Mouse (Mus musculus) thymus, postnatal 0 days (tissue): ENCODE measurements around the gene Zbtb7b. TPM values are rescaled to one million over a fixed set of nuclear protein-coding genes. Genes with fewer than 3 reads are reported as not detected.

ENCODE experiments used
- DNase-seq: peaks from one replicate; pipeline ENCODE4 v3.0.0-alpha.2; 2015; ENCODE audit warnings: low spot score
- polyA plus RNA-seq: library from polyadenylated mRNA; unstranded; fragments of >200 nt; fragmentation: Nextera tagmentation; extraction: Ambion mirVana; gene quantifications from 2 replicates; pipeline ENCODE4 v1.2.1, GENCODE M21; 2015

Zbtb7b gene
- polyA plus RNA-seq, 1 experiment from 2014 or later: 4.1 TPM

- no peak for DNase-seq
These were observed 20.9 kb downstream of the Zbtb7b start for GRCm38 (mm10) chr3:89373581-89374231.

GRCm38 (mm10) chr3:89367338-89367737, 27.2 kb downstream of the Zbtb7b start:
- no peak for DNase-seq

GRCm38 (mm10) chr3:89365486-89366414, 28.8 kb downstream of the Zbtb7b start:
- DNase-seq: no peak

GRCm38 (mm10) chr3:89365153-89365485, 29.5 kb downstream of the Zbtb7b start, which contains the start of gene Dcst1:
Gene Dcst1, minus strand, starts transcription at chr3:89365253.
- DNase-seq: no peak

GRCm38 (mm10) chr3:89364631-89365030, 29.9 kb downstream of the Zbtb7b start:
- DNase-seq: no peak

GRCm38 (mm10) chr3:89361675-89362074, 32.9 kb downstream of the Zbtb7b start, which contains the start of gene Dcst2:
Gene Dcst2, plus strand, starts transcription at chr3:89361975.
- DNase-seq: no peak

- DNase-seq: no peak
These were observed 34.3 kb downstream of the Zbtb7b start for GRCm38 (mm10) chr3:89360237-89360636.

GRCm38 (mm10) chr3:89359630-89360029, 34.9 kb downstream of the Zbtb7b start:
- no peak for DNase-seq

GRCm38 (mm10) chr3:89356029-89356428, 38.5 kb downstream of the Zbtb7b start:
- DNase-seq: no peak

- DNase-seq: no peak
These were observed 39.1 kb downstream of the Zbtb7b start for GRCm38 (mm10) chr3:89355512-89355902.

GRCm38 (mm10) chr3:89354816-89355511, 39.6 kb downstream of the Zbtb7b start:
- peak; percentile 80 for DNase-seq

- no peak for DNase-seq
These were observed 43.3 kb downstream of the Zbtb7b start for GRCm38 (mm10) chr3:89351271-89351670.

GRCm38 (mm10) chr3:89349869-89350501, 44.6 kb downstream of the Zbtb7b start, which contains the start of gene Adam15:
Gene Adam15, minus strand, starts transcription at chr3:89349996.
- DNase-seq: peak; percentile 80

GRCm38 (mm10) chr3:89348911-89349868, 45.4 kb downstream of the Zbtb7b start:
- no peak for DNase-seq

- no peak for DNase-seq
These were observed 46.7 kb downstream of the Zbtb7b start for GRCm38 (mm10) chr3:89347916-89348315.

- DNase-seq: no peak
These were observed 47.6 kb downstream of the Zbtb7b start for GRCm38 (mm10) chr3:89346815-89347540.

- DNase-seq: no peak
These were observed 51.3 kb downstream of the Zbtb7b start for GRCm38 (mm10) chr3:89343279-89343678.

GRCm38 (mm10) chr3:89341794-89342193, 52.8 kb downstream of the Zbtb7b start:
- no peak for DNase-seq

GRCm38 (mm10) chr3:89340465-89340864, 54.1 kb downstream of the Zbtb7b start:
- peak; percentile 72 for DNase-seq
